Mouse (Mus musculus): Measurements from ENCODE around the gene Dpp6. TPM values are rescaled to one million over a fixed set of nuclear protein-coding genes. Genes with fewer than 3 reads are reported as not detected.
A peak's percentile ranks its signal among the peaks of the same experiment; 100 is the strongest.

Gene Dpp6
- polyA plus RNA-seq, 1 experiment: not detected

DNA sequence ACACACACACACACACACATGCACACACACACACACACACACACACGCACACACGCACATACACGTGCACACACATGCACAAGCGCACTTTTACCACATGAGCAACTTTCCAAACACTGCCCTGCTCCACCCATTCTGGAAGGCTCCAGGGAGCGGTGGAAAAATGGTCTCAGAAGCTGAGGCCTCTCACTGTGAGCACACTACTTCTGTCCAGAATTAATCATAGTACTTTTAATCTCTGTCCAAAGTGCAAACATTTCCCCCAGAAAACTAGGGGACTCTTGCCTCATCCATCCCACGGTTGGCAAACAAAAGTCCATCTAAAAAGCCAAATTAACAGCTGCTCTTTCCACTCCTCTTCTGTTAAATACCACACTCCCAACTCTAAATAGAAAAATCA lies 842.8 kb downstream of the Dpp6 start:
- H3K27ac ChIP-seq (replicated peaks; ENCODE audit: low read depth, low read length): no peak overlapping the region
- H3K4me3 ChIP-seq (ENCODE audit: insufficient read depth, low read depth, low read length): no peak overlapping the region
- peaks cover 3% of the 10 kb centered on the region for H3K4me1 ChIP-seq (ENCODE audit: control insufficient read depth, insufficient read depth, insufficient read length, low read length)

DNA sequence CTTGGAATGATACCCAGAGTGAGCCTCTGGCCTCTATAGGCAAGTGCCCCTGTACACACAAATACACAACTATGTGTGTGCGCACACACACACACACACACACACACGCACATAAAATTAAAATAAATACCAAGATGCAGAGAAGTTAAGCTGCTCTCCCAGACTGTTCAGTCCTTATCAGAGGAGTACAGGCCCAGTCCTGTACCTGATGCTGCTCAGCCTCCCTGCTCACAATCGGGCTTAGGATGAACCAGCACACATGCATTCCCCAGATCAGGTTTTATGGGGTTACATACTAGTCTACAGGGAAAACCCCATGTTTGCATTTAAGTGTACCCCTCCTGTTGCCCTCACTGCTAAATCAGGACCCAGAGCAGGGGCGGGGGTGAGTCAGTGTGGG lies 847.1 kb downstream of the Dpp6 start:
- H3K4me3 ChIP-seq (ENCODE audit: insufficient read depth, low read depth, low read length): no peak overlapping the region
- no peak overlapping the region for H3K27ac ChIP-seq (replicated peaks; ENCODE audit: low read depth, low read length)
- peaks cover 2% of the 10 kb centered on the region for H3K4me1 ChIP-seq (ENCODE audit: control insufficient read depth, insufficient read depth, insufficient read length, low read length)

DNA sequence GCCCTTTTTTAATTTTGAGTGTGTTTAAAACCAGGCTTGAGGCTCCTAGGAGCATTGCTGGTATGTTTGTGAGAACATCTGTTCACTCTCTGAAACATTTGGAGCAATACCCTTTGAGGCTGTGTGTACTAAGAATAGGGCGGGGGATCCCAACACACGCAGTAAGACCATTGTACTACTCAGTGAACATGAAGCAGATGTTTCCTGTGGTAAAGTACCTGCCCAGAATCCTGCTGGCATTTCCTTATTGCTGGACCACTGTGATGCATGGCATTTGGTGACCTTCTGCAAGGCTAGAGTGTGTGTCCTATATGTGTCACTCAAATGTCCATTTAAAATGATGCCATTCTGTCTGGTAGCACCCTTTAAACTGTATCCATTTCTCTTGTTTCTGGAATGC lies 854.5 kb downstream of the Dpp6 start:
- H3K4me3 ChIP-seq (ENCODE audit: insufficient read depth, low read depth, low read length): no peak overlapping the region
- H3K27ac ChIP-seq (replicated peaks; ENCODE audit: low read depth, low read length): no peak overlapping the region
- peaks cover 8% of the 10 kb centered on the region for H3K4me1 ChIP-seq (ENCODE audit: control insufficient read depth, insufficient read depth, insufficient read length, low read length)

GRCm38 (mm10) chr5:27677247-27677666 lies 860.3 kb downstream of the Dpp6 start:
- Histone ChIP-seq H3K27ac (replicated peaks; ENCODE audit: low read depth, low read length) (no peak overlapping the region), H3K4me3 (ENCODE audit: insufficient read depth, low read depth, low read length) (no peak overlapping the region), H3K4me1 (ENCODE audit: control insufficient read depth, insufficient read depth, insufficient read length, low read length) (no peaks in the 10 kb centered on the region)

- no peak overlapping the region for H3K4me3 ChIP-seq (ENCODE audit: insufficient read depth, low read depth, low read length)
- no peak overlapping the region for H3K27ac ChIP-seq (replicated peaks; ENCODE audit: low read depth, low read length)
- H3K4me1 ChIP-seq (ENCODE audit: control insufficient read depth, insufficient read depth, insufficient read length, low read length): no peaks in the 10 kb centered on the region
Observed at GRCm38 (mm10) chr5:27679151-27679550, 862.1 kb downstream of the Dpp6 start.

DNA sequence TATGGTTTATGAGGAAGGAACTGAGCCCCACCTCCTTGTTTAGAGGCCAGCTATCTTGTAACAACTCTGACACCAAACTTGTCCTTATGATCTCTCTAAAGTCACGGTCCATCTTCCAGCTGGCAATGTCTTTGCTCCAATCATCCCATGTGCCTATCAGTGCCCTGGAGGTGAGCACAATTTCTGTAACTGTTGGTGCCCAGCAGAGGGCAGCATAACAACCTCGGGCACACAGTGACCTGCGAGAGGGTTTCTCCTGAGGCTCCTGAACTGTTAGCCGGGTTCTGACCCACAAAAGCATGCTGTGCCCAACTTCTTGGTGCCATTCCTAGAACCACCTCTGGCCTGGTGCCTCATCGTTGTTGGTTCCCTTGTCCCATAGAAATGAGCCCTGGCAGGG lies 863.5 kb downstream of the Dpp6 start:
- Histone ChIP-seq H3K4me1 (ENCODE audit: control insufficient read depth, insufficient read depth, insufficient read length, low read length) (no peaks in the 10 kb centered on the region), H3K27ac (replicated peaks; ENCODE audit: low read depth, low read length) (no peak overlapping the region)

DNA sequence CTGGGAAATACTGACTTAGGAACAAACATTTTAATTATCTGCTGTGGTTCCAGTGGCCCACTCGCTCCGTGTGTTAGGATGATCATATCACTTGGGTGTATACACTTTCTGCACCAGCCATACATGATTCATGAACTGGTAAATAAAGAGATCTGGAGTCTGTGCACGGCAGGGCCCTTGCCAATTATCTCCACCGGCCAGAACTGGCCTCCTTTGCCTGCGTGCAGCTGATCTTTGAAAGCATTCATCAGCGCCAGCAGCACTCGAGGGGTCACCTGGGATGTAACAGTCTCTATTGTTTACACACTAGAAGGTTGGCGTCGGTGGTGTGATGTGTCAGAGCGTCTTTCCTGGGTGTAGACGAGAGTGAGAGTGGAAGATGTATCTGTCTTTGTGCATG lies 868.2 kb downstream of the Dpp6 start:
- Histone ChIP-seq H3K4me1 (ENCODE audit: control insufficient read depth, insufficient read depth, insufficient read length, low read length) (no peaks in the 10 kb centered on the region), H3K27ac (replicated peaks; ENCODE audit: low read depth, low read length) (no peak overlapping the region), H3K4me3 (ENCODE audit: insufficient read depth, low read depth, low read length) (no peak overlapping the region)

More for the DNA sequence above, 863.5 kb downstream of the Dpp6 start:
- H3K4me3 ChIP-seq (ENCODE audit: insufficient read depth, low read depth, low read length): no peak overlapping the region

- no peak overlapping the region for H3K4me3 ChIP-seq (ENCODE audit: insufficient read depth, low read depth, low read length)
- H3K27ac ChIP-seq (replicated peaks; ENCODE audit: low read depth, low read length): no peak overlapping the region
- H3K4me1 ChIP-seq (ENCODE audit: control insufficient read depth, insufficient read depth, insufficient read length, low read length): no peaks in the 10 kb centered on the region
Observed at GRCm38 (mm10) chr5:27685923-27686322, 868.9 kb downstream of the Dpp6 start.

- Histone ChIP-seq H3K4me3 (ENCODE audit: insufficient read depth, low read depth, low read length) (no peak overlapping the region), H3K27ac (replicated peaks; ENCODE audit: low read depth, low read length) (no peak overlapping the region), H3K4me1 (ENCODE audit: control insufficient read depth, insufficient read depth, insufficient read length, low read length) (no peaks in the 10 kb centered on the region)
Observed at GRCm38 (mm10) chr5:27687311-27687710, 870.3 kb downstream of the Dpp6 start.

DNA sequence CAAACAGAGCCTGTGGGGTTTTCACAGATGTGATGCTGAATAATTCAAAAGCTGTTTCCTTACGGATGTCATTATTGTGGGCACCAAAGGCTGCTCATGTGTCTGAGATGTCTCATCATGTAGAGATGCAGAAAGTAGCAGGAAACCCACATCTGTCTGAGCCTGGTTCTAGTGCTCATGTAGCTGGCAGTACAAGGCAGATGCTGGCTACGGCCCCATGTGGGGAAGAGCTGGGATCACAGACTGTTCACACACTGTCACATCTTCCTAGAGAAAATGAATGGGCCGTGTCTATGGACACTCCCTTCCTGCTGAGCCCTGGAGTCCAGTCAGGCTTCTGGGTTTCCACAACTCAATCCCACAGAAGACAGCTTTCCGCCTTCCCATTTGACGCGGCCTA lies 885.5 kb downstream of the Dpp6 start:
- H3K4me3 ChIP-seq (ENCODE audit: insufficient read depth, low read depth, low read length): no peak overlapping the region
- peaks cover 2% of the 10 kb centered on the region; the same call in 1 of the 2 replicates for H3K4me1 ChIP-seq (ENCODE audit: control insufficient read depth, insufficient read depth, insufficient read length, low read length)
- H3K27ac ChIP-seq (replicated peaks; ENCODE audit: low read depth, low read length): no peak overlapping the region

- H3K4me3 ChIP-seq (ENCODE audit: insufficient read depth, low read depth, low read length): no peak overlapping the region
- peaks cover 10% of the 10 kb centered on the region; the same call in 1 of the 2 replicates for H3K4me1 ChIP-seq (ENCODE audit: control insufficient read depth, insufficient read depth, insufficient read length, low read length)
- H3K27ac ChIP-seq (replicated peaks; ENCODE audit: low read depth, low read length): no peak overlapping the region
Observed at GRCm38 (mm10) chr5:27705020-27705419, 888.0 kb downstream of the Dpp6 start.

DNA sequence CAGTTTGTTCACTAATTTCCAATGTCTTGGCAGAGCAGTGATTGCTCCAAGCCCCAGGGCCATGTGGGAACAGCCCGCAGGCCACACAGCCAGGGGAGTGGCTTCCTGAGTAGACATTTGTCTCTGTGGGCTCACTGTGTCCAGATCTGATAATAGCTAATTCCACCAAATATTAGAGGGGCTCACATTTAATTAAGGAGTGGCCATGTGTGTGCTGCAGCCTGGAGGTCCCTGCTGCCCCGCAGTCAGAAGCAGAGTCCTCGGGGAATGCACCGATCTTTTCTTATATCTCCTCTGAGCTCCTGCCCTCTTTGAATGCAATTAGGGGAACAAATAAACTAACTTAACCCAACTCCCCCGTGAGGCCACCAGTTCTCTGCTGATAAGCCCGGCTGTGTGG lies 889.5 kb downstream of the Dpp6 start:
- Histone ChIP-seq H3K27ac (replicated peaks; ENCODE audit: low read depth, low read length) (no peak overlapping the region), H3K4me3 (ENCODE audit: insufficient read depth, low read depth, low read length) (no peak overlapping the region), H3K4me1 (ENCODE audit: control insufficient read depth, insufficient read depth, insufficient read length, low read length) (peaks cover 10% of the 10 kb centered on the region; the same call in 1 of the 2 replicates)

- H3K4me1 ChIP-seq (ENCODE audit: control insufficient read depth, insufficient read depth, insufficient read length, low read length): peaks cover 10% of the 10 kb centered on the region; the same call in 1 of the 2 replicates
- H3K27ac ChIP-seq (replicated peaks; ENCODE audit: low read depth, low read length): no peak overlapping the region
- H3K4me3 ChIP-seq (ENCODE audit: insufficient read depth, low read depth, low read length): no peak overlapping the region
Observed at GRCm38 (mm10) chr5:27707283-27707682, 890.3 kb downstream of the Dpp6 start.

DNA sequence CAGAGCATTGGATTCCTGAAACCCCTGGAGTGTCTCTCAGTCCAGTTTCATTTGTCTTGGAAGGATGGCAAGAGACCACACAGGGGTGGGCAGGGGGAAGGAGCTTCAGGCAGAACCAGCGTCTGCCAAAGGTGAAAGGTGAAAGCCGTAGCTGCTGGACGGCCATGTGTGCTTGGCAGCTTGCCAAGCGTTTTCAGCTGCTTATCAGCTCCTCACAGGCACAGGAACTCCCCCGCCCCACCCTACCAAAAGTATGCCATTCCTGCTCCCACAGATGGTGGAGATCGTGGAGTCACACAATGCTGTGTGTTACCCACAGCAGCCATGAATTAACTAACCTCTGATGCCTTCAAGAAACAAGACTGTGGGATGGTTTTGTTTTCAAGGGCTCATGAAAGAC lies 891.2 kb downstream of the Dpp6 start:
- Histone ChIP-seq H3K4me3 (ENCODE audit: insufficient read depth, low read depth, low read length) (no peak overlapping the region), H3K27ac (replicated peaks; ENCODE audit: low read depth, low read length) (peak overlapping the region; percentile 36; the same call in 1 of the 2 replicates), H3K4me1 (ENCODE audit: control insufficient read depth, insufficient read depth, insufficient read length, low read length) (peaks cover 10% of the 10 kb centered on the region; the same call in 1 of the 2 replicates)

DNA sequence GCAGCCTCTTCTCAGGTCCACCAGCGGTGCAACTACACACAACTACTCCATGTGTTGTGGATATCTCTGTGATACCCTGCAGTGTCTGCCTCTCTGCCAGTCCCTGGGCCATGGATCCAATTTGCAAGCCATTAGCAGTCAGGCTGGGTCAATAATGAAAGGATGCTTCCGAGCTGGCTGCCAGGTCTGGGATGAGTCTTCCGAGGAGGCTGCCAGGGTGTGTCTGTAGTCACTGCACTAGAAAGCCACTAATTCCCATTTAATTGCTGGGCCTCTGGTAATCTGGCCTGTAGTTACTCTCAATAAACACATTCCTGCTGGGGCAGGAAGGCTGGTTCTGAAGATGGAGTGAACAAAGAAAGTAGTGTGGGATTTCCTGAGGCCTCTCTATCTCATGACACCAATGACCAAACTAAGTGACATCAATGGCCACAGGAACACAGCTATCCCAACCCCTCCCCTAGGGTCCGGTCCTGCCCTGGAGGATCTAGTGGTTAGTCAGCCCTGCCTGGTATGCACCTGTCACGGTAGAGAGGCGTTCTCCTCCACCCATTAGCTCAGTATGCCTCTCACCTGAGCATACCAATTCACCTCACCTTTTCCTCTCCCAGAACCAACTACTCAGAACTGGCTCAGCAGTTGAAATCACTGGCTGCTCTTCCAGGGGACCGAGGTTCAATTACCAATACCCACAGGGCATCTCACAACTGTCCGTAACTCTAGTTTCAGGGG lies 894.6 kb downstream of the Dpp6 start:
- H3K27ac ChIP-seq (replicated peaks; ENCODE audit: low read depth, low read length): no peak overlapping the region
- no peak overlapping the region for H3K4me3 ChIP-seq (ENCODE audit: insufficient read depth, low read depth, low read length)
- H3K4me1 ChIP-seq (ENCODE audit: control insufficient read depth, insufficient read depth, insufficient read length, low read length): peaks cover 12% of the 10 kb centered on the region; the same call in 1 of the 2 replicates

DNA sequence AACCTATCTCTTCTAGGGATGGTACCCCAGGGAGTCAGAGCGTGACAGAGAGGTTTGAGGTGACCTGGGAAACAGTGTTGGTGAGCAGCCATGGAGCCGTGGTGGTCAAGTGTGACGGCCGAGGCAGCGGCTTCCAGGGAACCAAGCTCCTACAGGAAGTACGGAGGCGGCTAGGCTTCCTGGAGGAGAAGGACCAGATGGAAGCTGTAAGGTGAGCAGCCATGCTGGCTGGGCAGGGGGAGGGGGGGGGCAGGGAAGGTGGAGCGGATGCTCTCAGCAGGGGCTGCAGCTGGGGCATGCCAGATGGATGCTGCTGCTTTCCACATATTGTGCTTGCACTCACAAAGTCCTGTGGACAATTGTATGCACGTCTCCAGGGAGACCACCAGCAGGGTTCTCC lies 897.4 kb downstream of the Dpp6 start:
- Histone ChIP-seq H3K4me3 (ENCODE audit: insufficient read depth, low read depth, low read length) (no peak overlapping the region), H3K27ac (replicated peaks; ENCODE audit: low read depth, low read length) (no peak overlapping the region), H3K4me1 (ENCODE audit: control insufficient read depth, insufficient read depth, insufficient read length, low read length) (peaks cover 2% of the 10 kb centered on the region; the same call in 1 of the 2 replicates)
